Mouse (Mus musculus): Measurements from ENCODE around the gene Wnt10a. TPM values are rescaled to one million over a fixed set of nuclear protein-coding genes. Genes with fewer than 3 reads are reported as not detected.

Gene Wnt10a
- total and polyA plus RNA-seq, 2 experiments from 2014 or later: 0.10 to 0.82 TPM

GRCm38 (mm10) chr1:74824518-74825302, 33.4 kb downstream of the Wnt10a start:
- WGBS: 7% methylated on average over 14 of the region's 14 CpGs
- no peaks in the 10 kb centered on the region for H3K27me3 ChIP-seq (ENCODE audit: insufficient read depth, low read length)
- no peaks in the 10 kb centered on the region for H3K4me1 ChIP-seq (ENCODE audit: insufficient read depth, low read length)
- H3K9ac ChIP-seq (replicated peaks; ENCODE audit: low read length, poor library complexity, severe bottlenecking): no peak overlapping the region
- no peak overlapping the region for H3K4me3 ChIP-seq (ENCODE audit: low read depth, low read length)
- no peaks in the 10 kb centered on the region for H3K9me3 ChIP-seq (ENCODE audit: low read length)
- no peak overlapping the region for H3K4me2 ChIP-seq (ENCODE audit: low read depth, low read length, poor library complexity, severe bottlenecking)
- TF ChIP-seq CTCF (IDR thresholded peaks at IDR 0.05): no peak
- H3K27ac ChIP-seq (ENCODE audit: low read depth, low read length): 0 out of 2 replicates have a peak overlapping the region, but pooled peaks have one; percentile 12
- no peak for DNase-seq (ENCODE audit: low spot score)
- no peaks in the 10 kb centered on the region for H3K36me3 ChIP-seq (ENCODE audit: insufficient read depth, low read length)
- ATAC-seq (ENCODE audit: low FRiP score): no peak

GRCm38 (mm10) chr1:74830061-74830460, 38.7 kb downstream of the Wnt10a start:
- Histone ChIP-seq H3K4me2 (ENCODE audit: low read depth, low read length, poor library complexity, severe bottlenecking) (no peak overlapping the region), H3K36me3 (ENCODE audit: insufficient read depth, low read length) (no peaks in the 10 kb centered on the region), H3K27ac (ENCODE audit: low read depth, low read length) (no peak overlapping the region), H3K4me1 (ENCODE audit: insufficient read depth, low read length) (no peaks in the 10 kb centered on the region), H3K4me3 (ENCODE audit: low read depth, low read length) (no peak overlapping the region), H3K9me3 (ENCODE audit: low read length) (no peaks in the 10 kb centered on the region), H3K27me3 (ENCODE audit: insufficient read depth, low read length) (no peaks in the 10 kb centered on the region), H3K9ac (replicated peaks; ENCODE audit: low read length, poor library complexity, severe bottlenecking) (no peak overlapping the region)
- no peak for DNase-seq (ENCODE audit: low spot score)
- ATAC-seq (ENCODE audit: low FRiP score): no peak
- TF ChIP-seq CTCF (IDR thresholded peaks at IDR 0.05): no peak
- 88% methylated on average over 9 of the region's 9 CpGs for WGBS

DNA sequence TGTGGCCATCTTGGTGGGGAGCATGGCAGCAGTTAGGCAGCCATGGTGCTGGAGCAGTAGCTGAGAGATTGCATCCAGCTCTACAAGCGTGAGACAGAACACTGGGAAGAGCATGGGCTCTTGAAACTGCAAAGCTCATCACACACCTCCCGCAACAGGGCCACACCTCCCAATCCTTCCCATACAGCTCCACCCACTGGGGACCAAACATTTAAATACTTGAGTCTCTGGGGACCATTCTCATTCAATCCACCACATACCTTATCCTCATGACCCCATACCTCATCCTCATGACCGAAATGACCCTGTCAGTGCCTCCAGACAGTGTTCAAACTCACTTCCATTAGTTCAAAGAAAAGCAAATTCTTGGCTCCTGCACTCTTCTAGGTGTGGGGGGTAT, 41.9 kb downstream of the Wnt10a start:
- Histone ChIP-seq H3K27me3 (ENCODE audit: insufficient read depth, low read length) (no peaks in the 10 kb centered on the region), H3K4me3 (ENCODE audit: low read depth, low read length) (no peak overlapping the region), H3K4me1 (ENCODE audit: insufficient read depth, low read length) (no peaks in the 10 kb centered on the region), H3K36me3 (ENCODE audit: insufficient read depth, low read length) (no peaks in the 10 kb centered on the region), H3K9me3 (ENCODE audit: low read length) (no peaks in the 10 kb centered on the region), H3K27ac (ENCODE audit: low read depth, low read length) (no peak overlapping the region), H3K9ac (replicated peaks; ENCODE audit: low read length, poor library complexity, severe bottlenecking) (no peak overlapping the region), H3K4me2 (ENCODE audit: low read depth, low read length, poor library complexity, severe bottlenecking) (no peak overlapping the region)
- no peak for ATAC-seq (ENCODE audit: low FRiP score)
- WGBS: 87% methylated on average over 3 of the region's 3 CpGs
- no peak for DNase-seq (ENCODE audit: low spot score)
- no peak for TF ChIP-seq CTCF (IDR thresholded peaks at IDR 0.05)

GRCm38 (mm10) chr1:74843090-74843489, 51.8 kb downstream of the Wnt10a start:
- no peak overlapping the region for H3K4me3 ChIP-seq (ENCODE audit: low read depth, low read length)
- ATAC-seq (ENCODE audit: low FRiP score): no peak
- TF ChIP-seq CTCF (IDR thresholded peaks at IDR 0.05): no peak
- no peaks in the 10 kb centered on the region for H3K4me1 ChIP-seq (ENCODE audit: insufficient read depth, low read length)
- H3K4me2 ChIP-seq (ENCODE audit: low read depth, low read length, poor library complexity, severe bottlenecking): no peak overlapping the region
- no peak overlapping the region for H3K9ac ChIP-seq (replicated peaks; ENCODE audit: low read length, poor library complexity, severe bottlenecking)
- 87% methylated on average over 5 of the region's 5 CpGs for WGBS
- no peaks in the 10 kb centered on the region for H3K36me3 ChIP-seq (ENCODE audit: insufficient read depth, low read length)
- no peak overlapping the region for H3K27ac ChIP-seq (ENCODE audit: low read depth, low read length)
- no peaks in the 10 kb centered on the region for H3K27me3 ChIP-seq (ENCODE audit: insufficient read depth, low read length)
- no peak for DNase-seq (ENCODE audit: low spot score)
- H3K9me3 ChIP-seq (ENCODE audit: low read length): no peaks in the 10 kb centered on the region

DNA sequence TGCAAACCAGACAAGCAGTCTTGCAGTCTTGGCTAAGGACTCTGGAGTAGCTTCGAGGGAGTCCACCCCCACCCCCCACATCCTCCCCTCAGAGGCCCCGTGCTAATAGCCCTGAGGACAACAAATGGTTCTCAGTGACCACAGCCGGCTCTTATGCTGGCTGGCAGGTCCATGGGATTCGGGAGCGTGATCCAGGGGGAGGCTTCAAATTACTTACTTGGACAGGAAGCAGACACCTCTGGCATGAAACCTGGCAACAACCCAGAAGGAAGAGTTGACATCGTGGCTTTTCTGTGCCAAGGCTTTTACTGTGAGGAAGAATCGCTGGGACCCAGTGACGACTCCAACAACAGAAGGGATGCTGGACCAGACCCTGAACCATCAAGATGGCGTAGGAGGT, 55.0 kb downstream of the Wnt10a start:
- no peak for TF ChIP-seq CTCF (IDR thresholded peaks at IDR 0.05)
- no peak overlapping the region for H3K4me2 ChIP-seq (ENCODE audit: low read depth, low read length, poor library complexity, severe bottlenecking)

DNA sequence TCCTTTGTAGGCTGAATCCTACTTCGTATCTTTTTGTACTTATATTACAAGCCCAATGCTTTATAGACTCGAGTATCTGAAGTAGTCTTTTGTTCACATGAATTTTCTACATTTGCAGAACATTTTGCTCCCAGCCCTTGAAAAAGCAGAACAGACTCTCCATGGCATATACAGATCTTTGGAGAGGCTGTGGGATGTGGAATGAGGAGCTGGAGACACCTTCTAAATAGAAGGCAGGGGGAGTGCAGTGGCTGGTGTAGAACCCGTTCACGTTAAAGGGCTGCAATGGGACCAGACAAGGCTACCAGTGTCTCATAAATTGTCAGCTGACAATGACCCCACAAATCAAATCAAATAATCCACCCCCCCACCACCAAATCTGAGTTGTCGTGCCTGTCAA, 57.6 kb downstream of the Wnt10a start:
- H3K9me3 ChIP-seq (ENCODE audit: low read length): no peaks in the 10 kb centered on the region
- no peak overlapping the region for H3K4me2 ChIP-seq (ENCODE audit: low read depth, low read length, poor library complexity, severe bottlenecking)
- TF ChIP-seq CTCF (IDR thresholded peaks at IDR 0.05): no peak
- ATAC-seq (ENCODE audit: low FRiP score) (no peak), DNase-seq (ENCODE audit: low spot score) (no peak)
- no peaks in the 10 kb centered on the region for H3K36me3 ChIP-seq (ENCODE audit: insufficient read depth, low read length)
- peaks cover 5% of the 10 kb centered on the region; the same call in 1 of the 2 replicates for H3K4me1 ChIP-seq (ENCODE audit: insufficient read depth, low read length)
- H3K27ac ChIP-seq (ENCODE audit: low read depth, low read length): no peak overlapping the region
- H3K9ac ChIP-seq (replicated peaks; ENCODE audit: low read length, poor library complexity, severe bottlenecking): no peak overlapping the region
- 47% methylated on average over 5 of the region's 5 CpGs for WGBS
- no peaks in the 10 kb centered on the region for H3K27me3 ChIP-seq (ENCODE audit: insufficient read depth, low read length)
- H3K4me3 ChIP-seq (ENCODE audit: low read depth, low read length): no peak overlapping the region

More for the DNA sequence above, 55.0 kb downstream of the Wnt10a start:
- 0 out of 2 replicates have a peak, but pooled peaks cover 2% of the 10 kb centered on the region for H3K4me1 ChIP-seq (ENCODE audit: insufficient read depth, low read length)
- H3K9ac ChIP-seq (replicated peaks; ENCODE audit: low read length, poor library complexity, severe bottlenecking): no peak overlapping the region
- 56% methylated on average over 9 of the region's 9 CpGs for WGBS
- DNase-seq (ENCODE audit: low spot score) (no peak), ATAC-seq (ENCODE audit: low FRiP score) (no peak)
- H3K36me3 ChIP-seq (ENCODE audit: insufficient read depth, low read length): no peaks in the 10 kb centered on the region
- no peak overlapping the region for H3K4me3 ChIP-seq (ENCODE audit: low read depth, low read length)
- no peaks in the 10 kb centered on the region for H3K9me3 ChIP-seq (ENCODE audit: low read length)
- no peak overlapping the region for H3K27ac ChIP-seq (ENCODE audit: low read depth, low read length)
- no peaks in the 10 kb centered on the region for H3K27me3 ChIP-seq (ENCODE audit: insufficient read depth, low read length)
